Mouse (Mus musculus) forebrain, embryonic 12.5 days (tissue): ENCODE data around the gene Cadm3. TPM values are rescaled to one million over a fixed set of nuclear protein-coding genes. Genes with fewer than 3 reads are reported as not detected.
"Not testable (repeated sequence)": the region's sequence is repeated elsewhere in the genome, so short reads cannot be mapped to it uniquely, and the experiment has no call there.

Experiments used
- ATAC-seq: fragments of 200-750 bp; cut with Nextera tagmentation; 2 replicates; pipeline ENCODE4 v1.8.0; 2017; ENCODE audit warnings: moderate TSS enrichment; ENCODE audit not compliant: low FRiP score
- H3K27ac ChIP-seq: fragments of 300-500 bp; sonication (generic); 2 replicates; pipeline ENCODE4 v1.5.1; 2016; ENCODE audit warnings: mild to moderate bottlenecking
- H3K27me3 ChIP-seq: fragments of 300-500 bp; sonication (generic); 2 replicates; pipeline ENCODE4 v1.6.1; 2016; ENCODE audit warnings: mild to moderate bottlenecking
- H3K36me3 ChIP-seq: fragments of 300-500 bp; sonication (generic); replicated peaks from 2 replicates; pipeline ENCODE4 v1.6.1; 2016; ENCODE audit warnings: mild to moderate bottlenecking
- H3K4me1 ChIP-seq: fragments of 300-500 bp; sonication (generic); 2 replicates; pipeline ENCODE4 v1.6.1; 2016
- H3K4me2 ChIP-seq: fragments of 300-500 bp; sonication (generic); 2 replicates; pipeline ENCODE4 v1.6.1; 2016; ENCODE audit warnings: mild to moderate bottlenecking, moderate library complexity
- H3K4me3 ChIP-seq: fragments of 300-500 bp; sonication (generic); replicated peaks from 2 replicates; pipeline ENCODE4 v1.5.1; 2016; ENCODE audit warnings: mild to moderate bottlenecking
- H3K9ac ChIP-seq: fragments of 300-500 bp; sonication (generic); 2 replicates; pipeline ENCODE4 v1.6.1; 2016; ENCODE audit warnings: mild to moderate bottlenecking
- H3K9me3 ChIP-seq: fragments of 300-500 bp; sonication (generic); 2 replicates; pipeline ENCODE4 v1.6.1; 2016
- WGBS: fragments of 180-500 bp; shearing (Covaris S2); methylation state at CpG from one replicate; pipeline ENCODE4 v1.1.7; 2016; 5-methylcytosine and 5-hydroxymethylcytosine counted together
- polyA plus RNA-seq: library from polyadenylated mRNA; unstranded; fragments of >200 nt; fragmentation: Nextera tagmentation; extraction: Ambion mirVana; gene quantifications from 2 replicates; pipeline ENCODE4 v1.2.1, GENCODE M21; 2016

Cadm3 gene
- polyA plus RNA-seq, 1 experiment from 2014 or later: 22.2 TPM

- not testable (repeated sequence) for H3K4me1 ChIP-seq, H3K4me3 ChIP-seq, H3K36me3 ChIP-seq, H3K9me3 ChIP-seq, H3K9ac ChIP-seq, H3K4me2 ChIP-seq, H3K27me3 ChIP-seq, H3K27ac ChIP-seq, ATAC-seq
- 87% methylated on average over 7 of the region's 7 CpGs for WGBS
Measured at GRCm38 (mm10) chr1:173313535-173314050, 53.9 kb downstream of the Cadm3 start.

- H3K4me2 ChIP-seq, ATAC-seq, H3K27ac ChIP-seq, H3K27me3 ChIP-seq, H3K4me3 ChIP-seq, H3K9me3 ChIP-seq, H3K36me3 ChIP-seq, H3K9ac ChIP-seq, H3K4me1 ChIP-seq: not testable (repeated sequence)
- WGBS: 78% methylated on average over 3 of the region's 3 CpGs
Measured at GRCm38 (mm10) chr1:173302795-173303194, 64.7 kb downstream of the Cadm3 start.

Other genes starting within 250 kb of the Cadm3 start
- gene Olfr1408, start 230.3 kb downstream of the Cadm3 start, polyA plus RNA-seq: not detected in 2 replicates
- gene Olfr1406, start 177.1 kb downstream of the Cadm3 start, polyA plus RNA-seq: not detected in 2 replicates
- not detected in 2 replicates for gene Olfr218, start 169.9 kb downstream of the Cadm3 start, polyA plus RNA-seq
- 0.06 TPM in 1 of 2 replicates, not detected in the other for gene Olfr1404, start 155.3 kb downstream of the Cadm3 start, polyA plus RNA-seq
- gene Fcer1a, start 140.5 kb downstream of the Cadm3 start, polyA plus RNA-seq: not detected in 2 replicates
- not detected in 2 replicates for gene Olfr418, start 101.7 kb downstream of the Cadm3 start, polyA plus RNA-seq
- not detected in 2 replicates for gene Mptx2, start 89.9 kb downstream of the Cadm3 start, polyA plus RNA-seq
- 4.4 and 5.1 TPM in 2 replicates for gene Ackr1, start 33.9 kb downstream of the Cadm3 start, polyA plus RNA-seq
- 6.9 and 7.5 TPM in 2 replicates for gene Aim2, start 16.8 kb downstream of the Cadm3 start, polyA plus RNA-seq
- not detected in 2 replicates for gene Ifi206, start 123.3 kb upstream of the Cadm3 start, polyA plus RNA-seq
- not detected in 2 replicates for gene Ifi214, start 168.3 kb upstream of the Cadm3 start, polyA plus RNA-seq
- gene Ifi213, start 231.6 kb upstream of the Cadm3 start, polyA plus RNA-seq: not detected in 2 replicates